Mouse (Mus musculus): ENCODE measurements around the gene Hecw2.

DNA sequence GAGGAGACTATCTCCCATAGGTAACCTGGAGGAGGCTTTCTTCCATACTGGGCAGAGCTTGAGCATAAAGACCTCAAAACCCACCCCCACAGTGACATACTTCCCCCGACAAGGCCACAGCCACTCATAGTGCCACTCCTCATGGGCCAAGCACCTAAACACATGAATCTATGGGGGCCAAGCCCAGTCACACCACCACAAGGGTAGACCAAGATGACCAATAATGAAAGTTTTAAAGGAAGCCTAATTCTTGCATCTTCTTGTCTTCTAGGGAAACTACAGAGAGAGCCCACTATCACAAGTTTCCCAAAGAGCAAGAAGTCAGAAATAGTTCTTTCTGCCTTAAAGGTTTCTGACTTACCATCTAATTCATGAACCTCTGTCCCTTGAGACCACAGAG lies 197.7 kb downstream of the Hecw2 start:
- TF ChIP-seq CTCF (IDR thresholded peaks at IDR 0.05; ENCODE audit: low read depth) (no peak), EP300 (optimal IDR thresholded peaks at IDR 0.05) (no peak)
